Mouse (Mus musculus): Measurements from ENCODE around the gene Nmt1. TPM values are rescaled to one million over a fixed set of nuclear protein-coding genes. Genes with fewer than 3 reads are reported as not detected.

Gene Nmt1
- polyA plus RNA-seq, 1 experiment = 77.1 TPM

DNA sequence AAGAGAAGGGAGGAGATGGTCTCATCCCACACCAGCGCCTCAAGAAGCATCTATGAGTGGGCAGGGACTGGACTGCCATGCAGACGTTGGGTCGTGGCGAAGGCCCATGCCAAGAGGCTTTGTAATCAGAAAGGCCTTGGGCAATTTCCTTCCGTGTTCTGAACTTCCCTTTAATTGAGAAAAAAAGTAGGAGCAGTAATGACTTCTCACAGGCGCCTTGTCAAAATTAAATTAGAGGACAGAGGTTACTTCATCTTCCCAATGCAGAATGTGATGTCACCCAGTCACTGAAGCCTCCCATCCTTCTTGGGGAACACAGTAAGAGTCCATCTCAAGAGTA is 21.0 kb upstream of the Nmt1 start:
- H3K79me2 ChIP-seq (ENCODE audit: control insufficient read depth, insufficient read depth) = peaks cover 76% of the 10 kb centered on the region
- peaks cover 18% of the 10 kb centered on the region for H3K36me3 ChIP-seq (ENCODE audit: control insufficient read depth, insufficient read depth)
- no peak overlapping the region for H3ac ChIP-seq (ENCODE audit: control insufficient read depth, insufficient read length)
- H3K4me2 ChIP-seq (ENCODE audit: low read depth) = peak overlapping the region; percentile 55
- TF ChIP-seq POLR2A (IDR thresholded peaks at IDR 0.05; ENCODE audit: insufficient read length, low read depth) = no peak
- TF ChIP-seq MAX (IDR thresholded peaks at IDR 0.05; ENCODE audit: low read depth) = no peak
- no peak for TF ChIP-seq POLR2AphosphoS2 (IDR thresholded peaks at IDR 0.05; ENCODE audit: insufficient read length, low read depth)
- 0 out of 2 replicates have a peak, but pooled peaks have one; percentile 16 for TF ChIP-seq CEBPB (IDR thresholded peaks at IDR 0.05; ENCODE audit: insufficient read depth, poor library complexity, severe bottlenecking)
- H3K4me3 ChIP-seq = no peak overlapping the region
- H3K27me3 ChIP-seq (ENCODE audit: control insufficient read depth, insufficient read depth, insufficient read length) = no peaks in the 10 kb centered on the region

DNA sequence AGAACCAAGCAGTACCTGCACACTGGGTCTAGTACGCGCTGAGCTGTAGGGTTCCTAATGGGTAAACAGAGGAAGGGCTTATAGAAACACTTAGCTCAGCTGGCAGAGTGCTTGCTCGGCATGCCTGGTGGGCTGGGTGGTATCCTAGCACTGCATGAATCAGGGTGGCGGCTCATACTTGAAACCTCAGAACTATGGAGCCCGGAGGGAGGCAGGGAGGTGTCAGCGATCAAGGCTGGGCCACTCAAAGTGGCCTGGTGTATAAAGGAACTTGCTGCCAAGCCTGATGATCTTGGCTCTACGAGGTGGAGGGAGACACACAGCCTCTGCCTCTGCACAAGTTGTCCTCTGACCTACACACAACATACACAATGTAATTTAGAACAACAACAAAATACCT is 19.4 kb upstream of the Nmt1 start:
- Histone ChIP-seq H3K79me2 (ENCODE audit: control insufficient read depth, insufficient read depth) (peaks cover 85% of the 10 kb centered on the region), H3K4me3 (no peak overlapping the region), H3ac (ENCODE audit: control insufficient read depth, insufficient read length) (no peak overlapping the region), H3K36me3 (ENCODE audit: control insufficient read depth, insufficient read depth) (peaks cover 24% of the 10 kb centered on the region), H3K27me3 (ENCODE audit: control insufficient read depth, insufficient read depth, insufficient read length) (no peaks in the 10 kb centered on the region), H3K4me2 (ENCODE audit: low read depth) (no peak overlapping the region)
- TF ChIP-seq POLR2A (IDR thresholded peaks at IDR 0.05; ENCODE audit: insufficient read length, low read depth) (no peak), USF1 (IDR thresholded peaks at IDR 0.05; ENCODE audit: low read depth) (no peak)

DNA sequence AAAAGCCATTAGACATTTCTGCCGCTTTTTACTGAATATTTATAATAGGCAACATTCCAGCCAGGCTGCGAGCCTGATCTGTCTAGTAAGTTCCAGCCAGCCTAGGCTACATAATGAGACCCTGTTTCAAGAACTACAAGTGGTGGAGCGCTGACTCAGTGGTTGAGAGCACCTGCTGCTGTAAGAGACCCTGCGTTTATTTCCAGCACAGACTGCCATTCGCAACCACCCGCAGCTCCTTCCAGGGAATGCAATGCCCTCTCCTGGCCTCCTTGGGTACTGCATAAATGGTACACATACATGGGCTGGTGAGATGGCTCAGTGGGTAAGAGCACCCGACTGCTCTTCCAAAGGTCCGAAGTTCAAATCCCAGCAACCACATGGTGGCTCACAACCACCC is 18.8 kb upstream of the Nmt1 start:
- Histone ChIP-seq H3K36me3 (ENCODE audit: control insufficient read depth, insufficient read depth) (peaks cover 25% of the 10 kb centered on the region), H3K4me3 (no peak overlapping the region), H3K27me3 (ENCODE audit: control insufficient read depth, insufficient read depth, insufficient read length) (no peaks in the 10 kb centered on the region), H3ac (ENCODE audit: control insufficient read depth, insufficient read length) (no peak overlapping the region), H3K4me2 (ENCODE audit: low read depth) (no peak overlapping the region), H3K79me2 (ENCODE audit: control insufficient read depth, insufficient read depth) (peaks cover 83% of the 10 kb centered on the region)
- TF ChIP-seq MYOD1 (IDR thresholded peaks at IDR 0.05; ENCODE audit: control insufficient read depth in 1 of 3, insufficient read length in 2 of 3, low read depth in 2 of 3) (peak in 2 of 3 experiments; percentile 23 to 34), E2F4 (IDR thresholded peaks at IDR 0.05; ENCODE audit: insufficient read depth) (no peak)

DNA sequence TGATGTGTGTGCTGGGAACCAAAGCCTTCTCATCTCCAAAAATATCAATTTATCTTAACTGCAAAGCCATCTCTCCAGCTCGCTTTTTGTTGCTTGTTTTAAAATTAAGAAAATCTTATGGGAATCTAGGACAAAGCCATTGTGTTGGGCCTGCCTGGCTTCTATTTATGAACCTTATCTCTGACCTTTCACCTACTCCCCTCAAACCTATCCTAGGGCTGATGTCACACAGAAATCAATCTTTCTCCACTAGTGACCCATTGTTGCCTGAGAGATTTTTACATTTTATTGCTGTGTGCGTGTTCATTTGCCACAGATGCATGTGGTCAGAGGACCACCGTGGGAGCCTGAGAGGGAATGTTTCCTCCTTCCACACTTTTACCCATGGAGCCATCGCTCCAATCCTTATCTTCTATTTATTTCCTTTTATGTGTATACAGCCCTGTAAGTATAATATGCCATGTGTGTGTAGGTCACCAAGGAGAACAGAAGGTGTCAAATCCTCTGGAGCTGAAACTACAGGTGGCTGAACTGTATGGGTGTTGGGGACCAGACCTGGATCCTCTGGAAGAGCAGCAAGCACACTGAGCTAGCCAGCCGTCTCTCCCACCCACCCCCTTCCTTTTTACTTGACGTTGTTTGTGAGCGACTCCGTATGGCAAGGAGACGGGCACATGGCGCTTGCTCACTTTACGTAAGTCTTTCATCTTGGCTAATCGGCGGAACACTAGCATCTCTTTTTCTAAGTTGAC is 17.4 kb upstream of the Nmt1 start:
- Histone ChIP-seq H3K36me3 (ENCODE audit: control insufficient read depth, insufficient read depth) (peaks cover 25% of the 10 kb centered on the region), H3K79me2 (ENCODE audit: control insufficient read depth, insufficient read depth) (peaks cover 79% of the 10 kb centered on the region), H3K4me2 (ENCODE audit: low read depth) (no peak overlapping the region), H3ac (ENCODE audit: control insufficient read depth, insufficient read length) (no peak overlapping the region), H3K4me3 (no peak overlapping the region), H3K27me3 (ENCODE audit: control insufficient read depth, insufficient read depth, insufficient read length) (no peaks in the 10 kb centered on the region)
- TF ChIP-seq POLR2AphosphoS2 (IDR thresholded peaks at IDR 0.05; ENCODE audit: insufficient read length, low read depth) (peak; percentile 5), TCF12 (IDR thresholded peaks at IDR 0.05; ENCODE audit: insufficient read depth, poor library complexity, severe bottlenecking) (no peak), MYOD1 (IDR thresholded peaks at IDR 0.05; ENCODE audit: control insufficient read depth in 1 of 3, insufficient read length in 2 of 3, low read depth in 2 of 3) (no peak)

DNA sequence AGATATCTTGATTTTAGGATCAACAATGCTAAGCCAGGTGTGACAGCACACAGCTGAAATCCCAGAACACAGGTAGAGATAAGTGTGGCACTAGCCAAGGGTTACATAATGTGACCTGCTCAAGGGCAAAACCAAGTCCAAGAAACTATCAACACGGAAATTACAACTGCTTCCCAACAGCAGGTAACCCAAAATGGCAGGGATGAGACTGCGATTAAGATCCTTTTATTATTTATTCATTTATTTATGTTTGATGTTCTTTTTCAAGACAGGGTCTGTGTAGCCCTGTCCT is 16.8 kb upstream of the Nmt1 start:
- no peak for TF ChIP-seq MYOD1 (IDR thresholded peaks at IDR 0.05; ENCODE audit: control insufficient read depth in 1 of 3, insufficient read length in 2 of 3, low read depth in 2 of 3)
- TF ChIP-seq REST (IDR thresholded peaks at IDR 0.05; ENCODE audit: insufficient read depth, insufficient read length) = no peak
- no peak for TF ChIP-seq MYOG (IDR thresholded peaks at IDR 0.05; ENCODE audit: control insufficient read depth in 1 of 3, insufficient read depth in 1 of 3, insufficient read length in 2 of 3, low read depth in 2 of 3)
- no peak for TF ChIP-seq TCF12 (IDR thresholded peaks at IDR 0.05; ENCODE audit: insufficient read depth, poor library complexity, severe bottlenecking)
- no peak for TF ChIP-seq CEBPB (IDR thresholded peaks at IDR 0.05; ENCODE audit: insufficient read depth, poor library complexity, severe bottlenecking)
- no peak for TF ChIP-seq MAX (IDR thresholded peaks at IDR 0.05; ENCODE audit: low read depth)
- TF ChIP-seq E2F4 (IDR thresholded peaks at IDR 0.05; ENCODE audit: insufficient read depth) = no peak
- no peak for TF ChIP-seq TCF3 (IDR thresholded peaks at IDR 0.05; ENCODE audit: insufficient read length, low read depth)
- TF ChIP-seq SRF (IDR thresholded peaks at IDR 0.05; ENCODE audit: control insufficient read depth, insufficient read length, low read depth) = no peak
- no peak for TF ChIP-seq USF1 (IDR thresholded peaks at IDR 0.05; ENCODE audit: low read depth)
- no peak for TF ChIP-seq POLR2AphosphoS2 (IDR thresholded peaks at IDR 0.05; ENCODE audit: insufficient read length, low read depth)
- TF ChIP-seq POLR2A (IDR thresholded peaks at IDR 0.05; ENCODE audit: insufficient read length, low read depth) = no peak
- H3K4me2 ChIP-seq (ENCODE audit: low read depth) = no peak overlapping the region

More for the DNA sequence above, 16.8 kb upstream of the Nmt1 start:
- no peaks in the 10 kb centered on the region for H3K27me3 ChIP-seq (ENCODE audit: control insufficient read depth, insufficient read depth, insufficient read length)
- no peak overlapping the region for H3ac ChIP-seq (ENCODE audit: control insufficient read depth, insufficient read length)
- H3K79me2 ChIP-seq (ENCODE audit: control insufficient read depth, insufficient read depth) = peaks cover 79% of the 10 kb centered on the region
- no peak overlapping the region for H3K4me3 ChIP-seq
- H3K36me3 ChIP-seq (ENCODE audit: control insufficient read depth, insufficient read depth) = peaks cover 25% of the 10 kb centered on the region

Data from myocyte (in vitro differentiated cells).